Mouse (Mus musculus) E14TG2a.4 (cell line): ENCODE results near the gene Pcdh9.

Source experiments
- H3K27me3 ChIP-seq: 2 replicates; pipeline ENCODE4 v1.6.1; 2014; ENCODE audit warnings: low read length, control low read depth; ENCODE audit not compliant: insufficient read depth
- H3K36me3 ChIP-seq: 2 replicates; pipeline ENCODE4 v1.6.1; 2014; ENCODE audit warnings: low read length, control low read depth; ENCODE audit not compliant: insufficient read depth
- H3K4me1 ChIP-seq: replicated peaks from 2 replicates; pipeline ENCODE4 v1.6.1; 2014; ENCODE audit warnings: low read depth, low read length, control low read depth
- H3K4me3 ChIP-seq: replicated peaks from 2 replicates; pipeline ENCODE4 v1.5.1; 2014; ENCODE audit warnings: mild to moderate bottlenecking, low read length
- H3K9me3 ChIP-seq: 2 replicates; pipeline ENCODE4 v1.6.1; 2014; ENCODE audit warnings: low read length, control low read depth
- CTCF ChIP-seq: conservative IDR thresholded peaks from 2 replicates; pipeline ENCODE4 v1.5.1; 2014; ENCODE audit warnings: low read length
- NANOG ChIP-seq: IDR thresholded peaks from 2 replicates; pipeline ENCODE4 v1.6.1; 2014; ENCODE audit warnings: borderline replicate concordance, low read length, mixed read lengths
- POU5F1 ChIP-seq: IDR thresholded peaks from 2 replicates; pipeline ENCODE4 v1.6.1; 2014; ENCODE audit warnings: low read length, borderline replicate concordance

The Pcdh9 gene

GRCm38 (mm10) chr14:93199791-93200190 lies 690.7 kb downstream of the Pcdh9 start:
- Histone ChIP-seq H3K4me3 (no peak overlapping the region), H3K27me3 (no peaks in the 10 kb centered on the region), H3K4me1 (no peaks in the 10 kb centered on the region), H3K9me3 (no peaks in the 10 kb centered on the region), H3K36me3 (no peaks in the 10 kb centered on the region)
- TF ChIP-seq CTCF: no peak
- TF ChIP-seq POU5F1: no peak

- no peaks in the 10 kb centered on the region for H3K27me3 ChIP-seq
- no peaks in the 10 kb centered on the region for H3K9me3 ChIP-seq
- H3K4me3 ChIP-seq: no peak overlapping the region
- TF ChIP-seq CTCF (no peak), POU5F1 (no peak), NANOG (no peak)
- H3K4me1 ChIP-seq: no peaks in the 10 kb centered on the region
- H3K36me3 ChIP-seq: no peaks in the 10 kb centered on the region
These were observed 707.6 kb downstream of the Pcdh9 start for GRCm38 (mm10) chr14:93182606-93183491.

GRCm38 (mm10) chr14:93169201-93169600 lies 721.3 kb downstream of the Pcdh9 start:
- no peaks in the 10 kb centered on the region for H3K9me3 ChIP-seq
- no peaks in the 10 kb centered on the region for H3K4me1 ChIP-seq
- H3K27me3 ChIP-seq: no peaks in the 10 kb centered on the region
- H3K4me3 ChIP-seq: no peak overlapping the region
- no peaks in the 10 kb centered on the region for H3K36me3 ChIP-seq
- TF ChIP-seq NANOG (no peak), POU5F1 (no peak), CTCF (no peak)

- no peaks in the 10 kb centered on the region for H3K4me1 ChIP-seq
- TF ChIP-seq CTCF: no peak
- no peak for TF ChIP-seq POU5F1
- no peak for TF ChIP-seq NANOG
- no peaks in the 10 kb centered on the region for H3K9me3 ChIP-seq
- no peaks in the 10 kb centered on the region for H3K36me3 ChIP-seq
- no peak overlapping the region for H3K4me3 ChIP-seq
- H3K27me3 ChIP-seq: no peaks in the 10 kb centered on the region
These were observed 722.1 kb downstream of the Pcdh9 start for GRCm38 (mm10) chr14:93168367-93168766.

- Histone ChIP-seq H3K4me3 (no peak overlapping the region), H3K9me3 (no peaks in the 10 kb centered on the region), H3K4me1 (no peaks in the 10 kb centered on the region), H3K27me3 (no peaks in the 10 kb centered on the region), H3K36me3 (no peaks in the 10 kb centered on the region)
- TF ChIP-seq CTCF (no peak), POU5F1 (no peak), NANOG (no peak)
These were observed 747.1 kb downstream of the Pcdh9 start for GRCm38 (mm10) chr14:93143414-93143813.

- TF ChIP-seq CTCF (no peak), NANOG (no peak), POU5F1 (no peak)
- no peaks in the 10 kb centered on the region for H3K9me3 ChIP-seq
- H3K4me3 ChIP-seq: no peak overlapping the region
- H3K36me3 ChIP-seq: no peaks in the 10 kb centered on the region
- no peaks in the 10 kb centered on the region for H3K27me3 ChIP-seq
- no peaks in the 10 kb centered on the region for H3K4me1 ChIP-seq
These were observed 748.4 kb downstream of the Pcdh9 start for GRCm38 (mm10) chr14:93142076-93142475.

GRCm38 (mm10) chr14:93126993-93127392 lies 763.5 kb downstream of the Pcdh9 start:
- no peaks in the 10 kb centered on the region for H3K9me3 ChIP-seq
- no peaks in the 10 kb centered on the region for H3K36me3 ChIP-seq
- H3K4me1 ChIP-seq: no peaks in the 10 kb centered on the region
- H3K4me3 ChIP-seq: no peak overlapping the region
- H3K27me3 ChIP-seq: no peaks in the 10 kb centered on the region
- TF ChIP-seq NANOG (no peak), CTCF (no peak), POU5F1 (no peak)

- no peaks in the 10 kb centered on the region for H3K27me3 ChIP-seq
- no peaks in the 10 kb centered on the region for H3K4me1 ChIP-seq
- H3K4me3 ChIP-seq: no peak overlapping the region
- TF ChIP-seq CTCF (no peak), POU5F1 (no peak), NANOG (no peak)
- no peaks in the 10 kb centered on the region for H3K36me3 ChIP-seq
- H3K9me3 ChIP-seq: no peaks in the 10 kb centered on the region
These were observed 787.7 kb downstream of the Pcdh9 start for GRCm38 (mm10) chr14:93102755-93103154.

GRCm38 (mm10) chr14:93095081-93095480 lies 795.4 kb downstream of the Pcdh9 start:
- no peaks in the 10 kb centered on the region for H3K27me3 ChIP-seq
- H3K9me3 ChIP-seq: no peaks in the 10 kb centered on the region
- no peaks in the 10 kb centered on the region for H3K4me1 ChIP-seq
- no peak overlapping the region for H3K4me3 ChIP-seq
- no peaks in the 10 kb centered on the region for H3K36me3 ChIP-seq
- TF ChIP-seq CTCF (no peak), NANOG (no peak), POU5F1 (no peak)
